Mouse (Mus musculus) midbrain, embryonic 13.5 days (tissue): Measurements from ENCODE around the gene Rtn4rl1. TPM values are rescaled to one million over a fixed set of nuclear protein-coding genes. Genes with fewer than 3 reads are reported as not detected.

Experiments used
- ATAC-seq: fragments of 200-750 bp; cut with Nextera tagmentation; 2 replicates; pipeline ENCODE4 v1.8.0; 2017; ENCODE audit warnings: mild to moderate bottlenecking, moderate TSS enrichment, moderate library complexity
- H3K27ac ChIP-seq: fragments of 300-500 bp; sonication (generic); 2 replicates; pipeline ENCODE4 v1.5.1; 2015; ENCODE audit warnings: inconsistent platforms, mild to moderate bottlenecking, moderate library complexity
- H3K27me3 ChIP-seq: fragments of 300-500 bp; sonication (generic); 2 replicates; pipeline ENCODE4 v1.6.1; 2015; ENCODE audit warnings: mild to moderate bottlenecking, inconsistent platforms
- H3K36me3 ChIP-seq: fragments of 300-500 bp; sonication (generic); 2 replicates; pipeline ENCODE4 v1.6.1; 2015; ENCODE audit warnings: mild to moderate bottlenecking, inconsistent platforms
- H3K4me1 ChIP-seq: fragments of 300-500 bp; sonication (generic); replicated peaks from 2 replicates; pipeline ENCODE4 v1.6.1; 2015; ENCODE audit warnings: inconsistent platforms
- H3K4me2 ChIP-seq: fragments of 300-500 bp; sonication (generic); replicated peaks from 2 replicates; pipeline ENCODE4 v1.6.1; 2015; ENCODE audit warnings: moderate library complexity, mild to moderate bottlenecking, inconsistent platforms
- H3K4me3 ChIP-seq: fragments of 300-500 bp; sonication (generic); replicated peaks from 2 replicates; pipeline ENCODE4 v1.5.1; 2015; ENCODE audit warnings: mild to moderate bottlenecking, inconsistent platforms
- H3K9ac ChIP-seq: fragments of 300-500 bp; sonication (generic); replicated peaks from 2 replicates; pipeline ENCODE4 v1.6.1; 2015; ENCODE audit warnings: mild to moderate bottlenecking, inconsistent platforms
- H3K9me3 ChIP-seq: fragments of 300-500 bp; sonication (generic); 2 replicates; pipeline ENCODE4 v1.6.1; 2016; ENCODE audit warnings: mild to moderate bottlenecking, inconsistent platforms
- WGBS: fragments of 180-500 bp; shearing (Covaris S2); methylation state at CpG from one replicate; pipeline ENCODE4 v1.1.7; 2015; 5-methylcytosine and 5-hydroxymethylcytosine counted together
- polyA plus RNA-seq: library from polyadenylated mRNA; unstranded; fragments of >200 nt; fragmentation: Nextera tagmentation; extraction: Ambion mirVana; gene quantifications from 2 replicates; pipeline ENCODE4 v1.2.1, GENCODE M21; 2015

The Rtn4rl1 gene
- polyA plus RNA-seq, 1 experiment from 2014 or later = 12.7 TPM

- no peaks in the 10 kb centered on the region for H3K36me3 ChIP-seq
- H3K27ac ChIP-seq = peak overlapping the region; percentile 86
- H3K4me1 ChIP-seq = peaks cover 81% of the 10 kb centered on the region
- ATAC-seq = no peak
- no peak overlapping the region for H3K4me3 ChIP-seq
- H3K4me2 ChIP-seq = 0 out of 2 replicates have a peak overlapping the region, but pooled peaks have one; percentile 25
- no peaks in the 10 kb centered on the region for H3K27me3 ChIP-seq
- 45% methylated on average over 4 of the region's 4 CpGs for WGBS
- H3K9ac ChIP-seq = no peak overlapping the region; the same call in 1 of the 2 replicates
- H3K9me3 ChIP-seq = no peaks in the 10 kb centered on the region
Observed at GRCm38 (mm10) chr11:75210093-75210492, 16.5 kb downstream of the Rtn4rl1 start.

- peaks cover 82% of the 10 kb centered on the region for H3K4me1 ChIP-seq
Observed at GRCm38 (mm10) chr11:75210755-75211154, 17.2 kb downstream of the Rtn4rl1 start.

GRCm38 (mm10) chr11:75212031-75212667 lies 18.6 kb downstream of the Rtn4rl1 start:
- H3K4me1 ChIP-seq = peaks cover 88% of the 10 kb centered on the region
- 38% methylated on average over 8 of the region's 8 CpGs for WGBS
- H3K27me3 ChIP-seq = no peaks in the 10 kb centered on the region
- H3K36me3 ChIP-seq = no peaks in the 10 kb centered on the region
- ATAC-seq = peak; percentile 22; the same call in 1 of the 2 replicates
- 0 out of 2 replicates have a peak overlapping the region, but pooled peaks have one; percentile 48 for H3K9ac ChIP-seq
- H3K4me2 ChIP-seq = no peak overlapping the region; the same call in 1 of the 2 replicates
- H3K9me3 ChIP-seq = no peaks in the 10 kb centered on the region
- no peak overlapping the region for H3K4me3 ChIP-seq
- peak overlapping the region; percentile 86 for H3K27ac ChIP-seq

More at GRCm38 (mm10) chr11:75210755-75211154, 17.2 kb downstream of the Rtn4rl1 start:
- Histone ChIP-seq H3K4me3 (no peak overlapping the region), H3K9me3 (no peaks in the 10 kb centered on the region), H3K27ac (peak overlapping the region; percentile 86), H3K9ac (no peak overlapping the region), H3K27me3 (no peaks in the 10 kb centered on the region), H3K36me3 (no peaks in the 10 kb centered on the region), H3K4me2 (no peak overlapping the region)
- WGBS = 34% methylated on average over 6 of the region's 6 CpGs
- ATAC-seq = no peak

- peaks cover 88% of the 10 kb centered on the region for H3K4me1 ChIP-seq
Observed at GRCm38 (mm10) chr11:75212876-75213275, 19.3 kb downstream of the Rtn4rl1 start.

GRCm38 (mm10) chr11:75213372-75214080 lies 19.9 kb downstream of the Rtn4rl1 start:
- Histone ChIP-seq H3K36me3 (no peaks in the 10 kb centered on the region), H3K4me2 (peak overlapping the region; percentile 58), H3K4me1 (peaks cover 83% of the 10 kb centered on the region), H3K27me3 (no peaks in the 10 kb centered on the region), H3K9ac (peak overlapping the region; percentile 57), H3K9me3 (no peaks in the 10 kb centered on the region), H3K27ac (peak overlapping the region; percentile 88), H3K4me3 (peak overlapping the region; percentile 25)
- WGBS = 2% methylated on average over 35 of the region's 35 CpGs
- peak; percentile 70 for ATAC-seq

More at GRCm38 (mm10) chr11:75212876-75213275, 19.3 kb downstream of the Rtn4rl1 start:
- peak overlapping the region; percentile 86 for H3K27ac ChIP-seq
- WGBS = 53% methylated on average over 1 of the region's 3 CpGs
- no peaks in the 10 kb centered on the region for H3K9me3 ChIP-seq
- H3K4me3 ChIP-seq = no peak overlapping the region
- no peaks in the 10 kb centered on the region for H3K27me3 ChIP-seq
- H3K4me2 ChIP-seq = no peak overlapping the region
- ATAC-seq = no peak
- no peak overlapping the region for H3K9ac ChIP-seq
- no peaks in the 10 kb centered on the region for H3K36me3 ChIP-seq

- ATAC-seq = peak; percentile 46
- Histone ChIP-seq H3K4me3 (peak overlapping the region; percentile 25), H3K27me3 (no peaks in the 10 kb centered on the region), H3K9me3 (no peaks in the 10 kb centered on the region), H3K27ac (peak overlapping the region; percentile 88), H3K4me2 (peak overlapping the region; percentile 58), H3K36me3 (no peaks in the 10 kb centered on the region), H3K9ac (peak overlapping the region; percentile 57), H3K4me1 (peaks cover 75% of the 10 kb centered on the region)
- WGBS = 20% methylated on average over 11 of the region's 13 CpGs
Observed at GRCm38 (mm10) chr11:75214081-75214950, 20.7 kb downstream of the Rtn4rl1 start.

- Histone ChIP-seq H3K4me2 (no peak overlapping the region), H3K4me3 (no peak overlapping the region), H3K36me3 (no peaks in the 10 kb centered on the region), H3K9me3 (no peaks in the 10 kb centered on the region), H3K4me1 (peaks cover 33% of the 10 kb centered on the region), H3K27me3 (no peaks in the 10 kb centered on the region), H3K9ac (no peak overlapping the region), H3K27ac (peak overlapping the region; percentile 44)
- no peak for ATAC-seq
- WGBS = 35% methylated on average over 9 of the region's 9 CpGs
Observed at GRCm38 (mm10) chr11:75220115-75220514, 26.5 kb downstream of the Rtn4rl1 start.

GRCm38 (mm10) chr11:75220517-75221145 lies 27.0 kb downstream of the Rtn4rl1 start:
- no peak overlapping the region for H3K9ac ChIP-seq
- whole genome bisulfite sequencing = 46% methylated on average over 5 of the region's 6 CpGs
- H3K4me2 ChIP-seq = no peak overlapping the region
- no peaks in the 10 kb centered on the region for H3K9me3 ChIP-seq
- no peaks in the 10 kb centered on the region for H3K36me3 ChIP-seq
- no peak for ATAC-seq
- H3K4me3 ChIP-seq = no peak overlapping the region
- no peaks in the 10 kb centered on the region for H3K27me3 ChIP-seq
- H3K4me1 ChIP-seq = peaks cover 28% of the 10 kb centered on the region
- H3K27ac ChIP-seq = peak overlapping the region; percentile 44; the same call in 1 of the 2 replicates

GRCm38 (mm10) chr11:75224062-75224461 lies 30.5 kb downstream of the Rtn4rl1 start:
- 79% methylated on average over 12 of the region's 12 CpGs for WGBS
- ATAC-seq = no peak

GRCm38 (mm10) chr11:75224835-75225234 lies 31.3 kb downstream of the Rtn4rl1 start:
- Histone ChIP-seq H3K4me3 (no peak overlapping the region), H3K4me2 (no peak overlapping the region), H3K4me1 (peaks cover 13% of the 10 kb centered on the region), H3K36me3 (no peaks in the 10 kb centered on the region), H3K27ac (no peak overlapping the region), H3K9ac (no peak overlapping the region), H3K9me3 (no peaks in the 10 kb centered on the region), H3K27me3 (no peaks in the 10 kb centered on the region)
- WGBS = 90% methylated on average over 4 of the region's 4 CpGs
- ATAC-seq = no peak

More at GRCm38 (mm10) chr11:75224062-75224461, 30.5 kb downstream of the Rtn4rl1 start:
- Histone ChIP-seq H3K9ac (no peak overlapping the region), H3K4me3 (no peak overlapping the region), H3K9me3 (no peaks in the 10 kb centered on the region), H3K27me3 (no peaks in the 10 kb centered on the region), H3K4me1 (peaks cover 14% of the 10 kb centered on the region), H3K4me2 (no peak overlapping the region), H3K36me3 (no peaks in the 10 kb centered on the region), H3K27ac (no peak overlapping the region)

- no peak for ATAC-seq
- Histone ChIP-seq H3K9me3 (no peaks in the 10 kb centered on the region), H3K36me3 (no peaks in the 10 kb centered on the region), H3K27ac (no peak overlapping the region), H3K4me1 (peaks cover 6% of the 10 kb centered on the region; the same call in 1 of the 2 replicates), H3K4me2 (no peak overlapping the region), H3K27me3 (no peaks in the 10 kb centered on the region), H3K4me3 (no peak overlapping the region), H3K9ac (no peak overlapping the region)
- WGBS = 79% methylated on average over 3 of the region's 3 CpGs
Observed at GRCm38 (mm10) chr11:75227632-75228031, 34.0 kb downstream of the Rtn4rl1 start.
